Mouse (Mus musculus): ENCODE data around the gene Ccdc107. TPM values are rescaled to one million over a fixed set of nuclear protein-coding genes. Genes with fewer than 3 reads are reported as not detected.

Gene Ccdc107
- polyA plus RNA-seq, 1 experiment from 2014 or later: 54.6 TPM

DNA sequence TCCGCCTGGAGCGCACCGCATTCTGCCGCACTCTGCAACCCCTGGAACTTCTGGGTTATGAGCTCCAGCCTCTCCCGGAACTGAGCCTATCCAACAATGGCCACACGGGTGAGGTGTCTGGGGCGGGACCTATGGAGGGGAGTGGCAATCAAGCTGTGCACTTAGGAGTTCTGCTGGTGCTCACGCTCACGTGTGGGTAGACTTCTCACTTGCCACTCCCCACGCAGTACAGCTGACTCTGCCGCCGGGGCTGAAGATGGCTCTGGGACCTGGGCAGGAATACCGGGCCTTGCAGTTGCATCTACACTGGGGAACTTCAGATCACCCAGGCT is 15.9 kb downstream of the Ccdc107 start:
- WGBS: 7% methylated on average over 13 of the region's 13 CpGs
- peaks cover 3% of the 10 kb centered on the region for H3K27me3 ChIP-seq (ENCODE audit: control insufficient read depth, insufficient read depth, low read length)
- peak overlapping the region; percentile 50 for H3K9ac ChIP-seq (replicated peaks; ENCODE audit: low read length)
- no peak overlapping the region for H3K27ac ChIP-seq (replicated peaks; ENCODE audit: low read depth, low read length)
- DNase-seq (ENCODE audit: low spot score) (peak; percentile 53), ATAC-seq (replicated peaks; ENCODE audit: insufficient number of reproducible peaks, low FRiP score, low TSS enrichment, low read depth) (peak; percentile 58)
- no peaks in the 10 kb centered on the region for H3K36me3 ChIP-seq (replicated peaks; ENCODE audit: control insufficient read depth, insufficient read depth, low read depth, low read length)
- no peaks in the 10 kb centered on the region; the same call in none of the 2 replicates for H3K4me1 ChIP-seq (ENCODE audit: control insufficient read depth, insufficient read depth, low read length)
- H3K4me2 ChIP-seq (ENCODE audit: low read depth, low read length): peak overlapping the region; percentile 74
- peak overlapping the region; percentile 36 for H3K4me3 ChIP-seq (ENCODE audit: low read depth, low read length)
- H3K9me3 ChIP-seq (replicated peaks; ENCODE audit: control insufficient read depth, low read length): no peaks in the 10 kb centered on the region

DNA sequence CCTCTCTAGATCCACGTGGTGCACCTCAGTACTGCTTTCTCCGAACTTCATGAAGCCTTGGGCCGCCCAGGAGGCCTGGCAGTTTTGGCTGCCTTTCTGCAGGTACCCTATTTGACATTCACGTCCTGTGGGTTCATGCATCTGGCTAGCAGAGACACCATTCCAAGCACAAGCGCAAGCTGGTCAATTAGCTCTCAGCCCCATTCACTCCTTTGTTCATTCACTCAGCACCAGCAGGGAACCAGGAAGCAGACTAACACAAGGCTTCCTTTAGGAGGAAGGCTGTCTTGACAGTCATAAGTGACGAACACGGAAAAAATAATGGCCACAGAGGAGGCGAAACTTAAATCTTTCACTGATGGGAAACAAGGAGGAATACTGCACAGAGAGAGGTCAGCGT is 16.4 kb downstream of the Ccdc107 start:
- no peak for DNase-seq (ENCODE audit: low spot score)
- Histone ChIP-seq H3K9ac (replicated peaks; ENCODE audit: low read length) (peak overlapping the region; percentile 50), H3K4me1 (ENCODE audit: control insufficient read depth, insufficient read depth, low read length) (no peaks in the 10 kb centered on the region; the same call in none of the 2 replicates), H3K36me3 (replicated peaks; ENCODE audit: control insufficient read depth, insufficient read depth, low read depth, low read length) (no peaks in the 10 kb centered on the region), H3K9me3 (replicated peaks; ENCODE audit: control insufficient read depth, low read length) (no peaks in the 10 kb centered on the region), H3K27me3 (ENCODE audit: control insufficient read depth, insufficient read depth, low read length) (peaks cover 3% of the 10 kb centered on the region), H3K4me3 (ENCODE audit: low read depth, low read length) (peak overlapping the region; percentile 36; the same call in 1 of the 2 replicates), H3K4me2 (ENCODE audit: low read depth, low read length) (peak overlapping the region; percentile 74), H3K27ac (replicated peaks; ENCODE audit: low read depth, low read length) (no peak overlapping the region)
- no peak for ATAC-seq (replicated peaks; ENCODE audit: insufficient number of reproducible peaks, low FRiP score, low TSS enrichment, low read depth)
- WGBS: 21% methylated on average over 9 of the region's 9 CpGs

DNA sequence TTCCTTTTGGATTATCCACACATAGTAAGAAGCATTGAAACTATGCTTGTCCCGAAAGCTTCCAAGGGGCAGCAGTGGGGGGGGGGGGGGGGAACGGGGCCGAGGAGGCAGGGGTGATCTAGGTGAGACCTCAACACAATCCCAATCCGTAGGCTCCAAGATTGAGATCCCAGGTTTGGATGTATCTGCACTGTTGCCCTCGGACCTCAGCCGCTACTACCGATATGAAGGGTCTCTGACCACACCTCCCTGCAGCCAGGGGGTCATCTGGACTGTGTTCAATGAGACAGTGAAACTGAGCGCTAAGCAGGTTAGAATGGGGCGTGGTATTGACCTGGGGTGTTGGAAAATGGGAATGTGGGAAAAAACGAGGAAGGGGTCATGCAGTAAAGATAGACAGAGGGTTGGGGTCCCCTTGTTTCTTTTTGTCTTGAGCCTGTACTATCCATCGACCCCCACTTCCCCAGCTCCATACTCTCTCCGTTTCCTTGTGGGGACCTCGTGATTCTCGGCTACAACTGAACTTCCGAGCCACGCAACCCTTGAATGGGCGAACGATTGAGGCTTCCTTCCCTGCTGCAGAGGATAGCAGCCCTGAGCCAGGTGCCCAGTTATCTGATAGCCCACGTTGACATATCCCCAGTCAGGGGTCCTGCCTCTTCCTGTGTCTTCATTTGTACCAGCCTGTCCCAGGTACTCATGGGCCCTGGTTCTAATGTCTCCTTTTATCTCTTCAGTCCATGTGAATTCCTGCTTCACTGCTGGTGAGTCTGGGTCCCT is 19.2 kb downstream of the Ccdc107 start:
- Histone ChIP-seq H3K4me3 (ENCODE audit: low read depth, low read length) (no peak overlapping the region), H3K9ac (replicated peaks; ENCODE audit: low read length) (no peak overlapping the region), H3K9me3 (replicated peaks; ENCODE audit: control insufficient read depth, low read length) (no peaks in the 10 kb centered on the region), H3K4me1 (ENCODE audit: control insufficient read depth, insufficient read depth, low read length) (no peaks in the 10 kb centered on the region; the same call in none of the 2 replicates), H3K36me3 (replicated peaks; ENCODE audit: control insufficient read depth, insufficient read depth, low read depth, low read length) (no peaks in the 10 kb centered on the region), H3K27me3 (ENCODE audit: control insufficient read depth, insufficient read depth, low read length) (peaks cover 2% of the 10 kb centered on the region), H3K4me2 (ENCODE audit: low read depth, low read length) (no peak overlapping the region), H3K27ac (replicated peaks; ENCODE audit: low read depth, low read length) (no peak overlapping the region)
- DNase-seq (ENCODE audit: low spot score) (no peak), ATAC-seq (replicated peaks; ENCODE audit: insufficient number of reproducible peaks, low FRiP score, low TSS enrichment, low read depth) (no peak)
- 80% methylated on average over 18 of the region's 19 CpGs for WGBS

DNA sequence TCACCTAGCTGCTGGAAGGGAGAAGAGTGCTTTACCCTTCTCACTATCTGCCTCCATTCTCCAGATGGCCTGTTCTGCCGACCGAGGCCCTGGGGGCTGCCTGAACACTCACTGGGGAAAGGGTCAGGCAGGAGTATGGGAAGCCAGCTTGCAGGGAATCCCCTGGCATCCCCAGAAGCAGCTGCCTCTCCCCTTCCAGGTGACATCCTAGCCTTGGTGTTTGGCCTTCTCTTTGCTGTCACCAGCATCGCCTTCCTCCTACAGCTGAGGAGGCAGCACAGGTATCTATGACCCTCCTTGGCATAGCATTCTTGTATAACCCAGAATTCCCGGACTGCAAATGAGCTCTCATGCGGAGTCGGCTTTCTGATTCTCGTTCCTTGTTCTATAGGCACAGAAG is 20.0 kb downstream of the Ccdc107 start:
- DNase-seq (ENCODE audit: low spot score) (no peak), ATAC-seq (replicated peaks; ENCODE audit: insufficient number of reproducible peaks, low FRiP score, low TSS enrichment, low read depth) (no peak)
- WGBS: 62% methylated on average over 7 of the region's 7 CpGs
- H3K27me3 ChIP-seq (ENCODE audit: control insufficient read depth, insufficient read depth, low read length): no peaks in the 10 kb centered on the region
- H3K4me2 ChIP-seq (ENCODE audit: low read depth, low read length): no peak overlapping the region
- no peak overlapping the region for H3K9ac ChIP-seq (replicated peaks; ENCODE audit: low read length)
- no peak overlapping the region for H3K27ac ChIP-seq (replicated peaks; ENCODE audit: low read depth, low read length)
- no peaks in the 10 kb centered on the region for H3K36me3 ChIP-seq (replicated peaks; ENCODE audit: control insufficient read depth, insufficient read depth, low read depth, low read length)
- no peaks in the 10 kb centered on the region for H3K9me3 ChIP-seq (replicated peaks; ENCODE audit: control insufficient read depth, low read length)
- H3K4me1 ChIP-seq (ENCODE audit: control insufficient read depth, insufficient read depth, low read length): no peaks in the 10 kb centered on the region; the same call in 1 of the 2 replicates
- no peak overlapping the region for H3K4me3 ChIP-seq (ENCODE audit: low read depth, low read length)

DNA sequence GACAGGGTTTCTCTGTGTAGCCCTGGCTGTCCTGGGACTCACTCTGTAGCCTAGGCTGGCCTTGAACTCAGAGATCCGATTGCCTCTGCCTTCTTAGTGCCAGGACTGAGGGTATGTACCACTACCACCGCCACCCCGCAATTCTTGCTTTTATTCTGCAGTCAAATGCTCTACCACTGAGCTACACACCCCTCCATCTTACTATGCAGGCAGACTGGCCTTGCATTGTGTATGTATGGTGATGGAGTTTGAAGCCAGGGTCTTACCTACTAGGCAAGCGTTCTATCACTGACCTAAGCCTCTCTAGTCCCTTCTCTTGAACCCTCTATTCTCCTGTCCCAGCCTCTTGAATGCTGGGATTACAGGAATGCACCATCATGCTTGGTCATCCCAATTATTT is 20.6 kb downstream of the Ccdc107 start:
- Histone ChIP-seq H3K27ac (replicated peaks; ENCODE audit: low read depth, low read length) (no peak overlapping the region), H3K4me1 (ENCODE audit: control insufficient read depth, insufficient read depth, low read length) (no peaks in the 10 kb centered on the region; the same call in 1 of the 2 replicates)
- WGBS: 87% methylated on average over 4 of the region's 4 CpGs

DNA sequence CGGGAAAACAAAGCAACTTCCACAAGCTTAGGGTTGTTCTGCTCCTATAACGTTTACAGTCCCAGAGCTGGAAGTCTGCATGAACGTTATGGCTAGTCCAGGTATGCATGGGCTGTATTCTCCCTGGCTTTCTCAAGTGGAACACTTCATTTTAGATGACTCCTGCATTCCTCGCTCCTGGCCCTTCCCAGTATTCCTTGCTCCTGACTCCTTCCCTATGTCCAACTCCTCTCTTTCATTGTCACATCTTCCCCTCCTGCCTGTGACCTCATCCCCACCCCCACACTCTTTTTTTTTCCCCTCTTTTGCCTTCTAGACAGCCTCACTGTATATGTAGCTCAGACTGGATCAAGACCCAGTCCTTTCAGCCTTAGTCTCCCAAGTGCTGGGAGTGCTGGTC is 21.1 kb downstream of the Ccdc107 start:
- Histone ChIP-seq H3K4me3 (ENCODE audit: low read depth, low read length) (no peak overlapping the region), H3K9me3 (replicated peaks; ENCODE audit: control insufficient read depth, low read length) (no peaks in the 10 kb centered on the region), H3K9ac (replicated peaks; ENCODE audit: low read length) (no peak overlapping the region), H3K36me3 (replicated peaks; ENCODE audit: control insufficient read depth, insufficient read depth, low read depth, low read length) (no peaks in the 10 kb centered on the region), H3K27ac (replicated peaks; ENCODE audit: low read depth, low read length) (no peak overlapping the region), H3K27me3 (ENCODE audit: control insufficient read depth, insufficient read depth, low read length) (no peaks in the 10 kb centered on the region), H3K4me2 (ENCODE audit: low read depth, low read length) (no peak overlapping the region), H3K4me1 (ENCODE audit: control insufficient read depth, insufficient read depth, low read length) (no peaks in the 10 kb centered on the region; the same call in 1 of the 2 replicates)
- DNase-seq (ENCODE audit: low spot score): no peak
- WGBS: 81% methylated on average over 4 of the region's 4 CpGs
- ATAC-seq (replicated peaks; ENCODE audit: insufficient number of reproducible peaks, low FRiP score, low TSS enrichment, low read depth): no peak

More for the DNA sequence above, 20.6 kb downstream of the Ccdc107 start:
- Histone ChIP-seq H3K27me3 (ENCODE audit: control insufficient read depth, insufficient read depth, low read length) (no peaks in the 10 kb centered on the region), H3K36me3 (replicated peaks; ENCODE audit: control insufficient read depth, insufficient read depth, low read depth, low read length) (no peaks in the 10 kb centered on the region), H3K9me3 (replicated peaks; ENCODE audit: control insufficient read depth, low read length) (no peaks in the 10 kb centered on the region), H3K4me2 (ENCODE audit: low read depth, low read length) (no peak overlapping the region), H3K4me3 (ENCODE audit: low read depth, low read length) (no peak overlapping the region), H3K9ac (replicated peaks; ENCODE audit: low read length) (no peak overlapping the region)
- DNase-seq (ENCODE audit: low spot score) (no peak), ATAC-seq (replicated peaks; ENCODE audit: insufficient number of reproducible peaks, low FRiP score, low TSS enrichment, low read depth) (no peak)

DNA sequence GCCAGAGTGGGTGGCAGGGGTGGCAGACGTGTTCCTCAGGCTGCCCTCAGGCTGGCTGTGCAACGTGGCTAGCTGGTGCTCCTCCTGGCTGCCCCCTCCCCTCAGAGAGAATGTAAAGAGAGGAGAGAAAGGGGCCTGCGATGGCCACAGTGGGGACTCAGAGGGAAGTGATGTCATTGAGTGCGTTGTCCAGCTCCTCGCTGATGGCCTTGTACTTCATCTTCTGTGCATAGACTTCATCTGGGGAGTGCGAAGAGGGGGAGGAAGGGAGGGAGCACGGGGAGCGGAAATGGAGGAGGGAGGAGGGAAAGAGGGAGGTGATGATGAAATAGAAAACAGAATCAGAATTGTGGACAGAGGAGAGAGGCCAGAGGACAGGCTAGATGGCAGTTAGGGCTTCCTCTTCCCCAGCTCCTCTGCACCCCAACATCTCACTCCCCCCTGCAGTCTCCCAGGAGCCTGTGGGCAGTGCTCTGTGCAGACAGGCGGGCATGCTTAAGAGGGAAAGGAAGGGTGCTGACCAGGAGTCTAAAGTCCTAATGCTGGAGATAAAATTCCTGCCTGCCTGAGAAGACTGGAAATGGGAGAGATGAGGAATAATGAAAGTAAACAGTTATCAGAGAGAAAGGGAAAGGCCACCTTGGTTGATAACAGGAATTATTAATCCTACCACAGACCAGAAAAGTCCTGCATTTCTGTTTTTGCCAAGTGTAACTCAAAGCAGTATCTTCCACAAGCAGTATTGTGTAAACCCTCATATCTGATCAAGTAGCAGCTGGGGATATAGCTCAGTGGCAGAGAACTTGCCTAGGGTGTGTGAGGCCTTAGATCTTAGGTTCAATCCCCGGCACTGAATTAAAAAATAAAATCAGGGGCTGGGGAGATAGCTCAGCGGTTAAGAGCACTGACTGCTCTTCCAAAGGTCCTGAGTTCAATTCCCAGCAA is 23.3 kb downstream of the Ccdc107 start:
- Histone ChIP-seq H3K4me1 (ENCODE audit: control insufficient read depth, insufficient read depth, low read length) (no peaks in the 10 kb centered on the region), H3K4me3 (ENCODE audit: low read depth, low read length) (no peak overlapping the region), H3K9me3 (replicated peaks; ENCODE audit: control insufficient read depth, low read length) (no peaks in the 10 kb centered on the region), H3K27me3 (ENCODE audit: control insufficient read depth, insufficient read depth, low read length) (no peaks in the 10 kb centered on the region), H3K27ac (replicated peaks; ENCODE audit: low read depth, low read length) (no peak overlapping the region), H3K36me3 (replicated peaks; ENCODE audit: control insufficient read depth, insufficient read depth, low read depth, low read length) (no peaks in the 10 kb centered on the region), H3K4me2 (ENCODE audit: low read depth, low read length) (no peak overlapping the region), H3K9ac (replicated peaks; ENCODE audit: low read length) (no peak overlapping the region)
- ATAC-seq (replicated peaks; ENCODE audit: insufficient number of reproducible peaks, low FRiP score, low TSS enrichment, low read depth) (no peak), DNase-seq (ENCODE audit: low spot score) (no peak)
- 73% methylated on average over 11 of the region's 11 CpGs for WGBS
